Mouse (Mus musculus): Measurements from ENCODE around the gene Plcb3. TPM values are rescaled to one million over a fixed set of nuclear protein-coding genes. Genes with fewer than 3 reads are reported as not detected.
A peak's percentile ranks its signal among the peaks of the same experiment; 100 is the strongest.

The Plcb3 gene
- total and polyA plus RNA-seq, 2 experiments from 2014 or later: 10.0 to 12.8 TPM

- DNase-seq: peak; percentile 18
- Histone ChIP-seq H3K9ac (0 out of 2 replicates have a peak overlapping the region, but pooled peaks have one; percentile 28), H3K9me3 (ENCODE audit: low read length) (no peaks in the 10 kb centered on the region), H3K27me3 (ENCODE audit: insufficient read depth, low read length) (no peaks in the 10 kb centered on the region), H3K4me2 (ENCODE audit: low read depth) (peak overlapping the region; percentile 77; the same call in 1 of the 2 replicates), H3K4me3 (ENCODE audit: low read depth, low read length) (no peak overlapping the region), H3K27ac (ENCODE audit: low read depth, low read length) (peak overlapping the region; percentile 21; the same call in 1 of the 2 replicates), H3K4me1 (ENCODE audit: insufficient read depth) (peaks cover 9% of the 10 kb centered on the region), H3K36me3 (ENCODE audit: insufficient read depth) (peaks cover 16% of the 10 kb centered on the region)
- ATAC-seq: no peak
- WGBS: 69% methylated on average over 13 of the region's 13 CpGs
- no peak for TF ChIP-seq CTCF (IDR thresholded peaks at IDR 0.05; ENCODE audit: low read depth)
Observed at GRCm38 (mm10) chr19:6977759-6978638, 1.7 kb upstream of the Plcb3 start.

GRCm38 (mm10) chr19:6974211-6975205, 1.8 kb downstream of the Plcb3 start, which contains the start of gene Ppp1r14b:
Ppp1r14b (plus strand) TSS chr19:6974968.
- Histone ChIP-seq H3K4me1 (ENCODE audit: insufficient read depth) (peaks cover 12% of the 10 kb centered on the region), H3K4me3 (ENCODE audit: low read depth, low read length) (peak within 1 kb of the TSS; percentile 82)
- WGBS: under 1% methylated on average over 70 of the region's 84 CpGs

GRCm38 (mm10) chr19:6973581-6974190, 2.6 kb downstream of the Plcb3 start:
- peak overlapping the region; percentile 85 for H3K27ac ChIP-seq (ENCODE audit: low read depth, low read length)
- peak overlapping the region; percentile 75 for H3K4me2 ChIP-seq (ENCODE audit: low read depth)
- ATAC-seq: no peak
- no peak for DNase-seq
- H3K36me3 ChIP-seq (ENCODE audit: insufficient read depth): peaks cover 9% of the 10 kb centered on the region
- peak overlapping the region; percentile 82 for H3K4me3 ChIP-seq (ENCODE audit: low read depth, low read length)
- H3K9ac ChIP-seq: peak overlapping the region; percentile 80
- no peaks in the 10 kb centered on the region for H3K9me3 ChIP-seq (ENCODE audit: low read length)
- WGBS: 31% methylated on average over 12 of the region's 12 CpGs
- TF ChIP-seq CTCF (IDR thresholded peaks at IDR 0.05; ENCODE audit: low read depth): no peak
- H3K4me1 ChIP-seq (ENCODE audit: insufficient read depth): peaks cover 8% of the 10 kb centered on the region
- no peaks in the 10 kb centered on the region for H3K27me3 ChIP-seq (ENCODE audit: insufficient read depth, low read length)

More at GRCm38 (mm10) chr19:6974211-6975205, 1.8 kb downstream of the Plcb3 start, which contains the start of gene Ppp1r14b:
- Histone ChIP-seq H3K27me3 (ENCODE audit: insufficient read depth, low read length) (no peaks in the 10 kb centered on the region), H3K9ac (peak within 1 kb of the TSS; percentile 80), H3K4me2 (ENCODE audit: low read depth) (peak within 1 kb of the TSS; percentile 75), H3K27ac (ENCODE audit: low read depth, low read length) (peak within 1 kb of the TSS; percentile 85), H3K36me3 (ENCODE audit: insufficient read depth) (peaks cover 9% of the 10 kb centered on the region), H3K9me3 (ENCODE audit: low read length) (no peaks in the 10 kb centered on the region)
- DNase-seq (peak; percentile 86), ATAC-seq (peak; percentile 72)
- TF ChIP-seq CTCF (IDR thresholded peaks at IDR 0.05; ENCODE audit: low read depth): 0 out of 2 replicates have a peak, but pooled peaks have one; percentile 3

GRCm38 (mm10) chr19:6972247-6972917, 3.9 kb downstream of the Plcb3 start:
- DNase-seq: no peak
- Histone ChIP-seq H3K4me2 (ENCODE audit: low read depth) (no peak overlapping the region), H3K9me3 (ENCODE audit: low read length) (no peaks in the 10 kb centered on the region), H3K27me3 (ENCODE audit: insufficient read depth, low read length) (no peaks in the 10 kb centered on the region), H3K4me3 (ENCODE audit: low read depth, low read length) (no peak overlapping the region), H3K27ac (ENCODE audit: low read depth, low read length) (no peak overlapping the region), H3K9ac (no peak overlapping the region), H3K4me1 (ENCODE audit: insufficient read depth) (peaks cover 8% of the 10 kb centered on the region; the same call in 1 of the 2 replicates), H3K36me3 (ENCODE audit: insufficient read depth) (no peaks in the 10 kb centered on the region; the same call in 1 of the 2 replicates)
- no peak for TF ChIP-seq CTCF (IDR thresholded peaks at IDR 0.05; ENCODE audit: low read depth)
- WGBS: 75% methylated on average over 13 of the region's 13 CpGs
- no peak for ATAC-seq

GRCm38 (mm10) chr19:6971644-6972043, 4.6 kb downstream of the Plcb3 start:
- H3K4me1 ChIP-seq (ENCODE audit: insufficient read depth): peaks cover 6% of the 10 kb centered on the region; the same call in 1 of the 2 replicates
- no peak overlapping the region for H3K4me2 ChIP-seq (ENCODE audit: low read depth)
- no peak overlapping the region for H3K4me3 ChIP-seq (ENCODE audit: low read depth, low read length)
- no peaks in the 10 kb centered on the region for H3K27me3 ChIP-seq (ENCODE audit: insufficient read depth, low read length)
- H3K9ac ChIP-seq: no peak overlapping the region
- ATAC-seq (no peak), DNase-seq (no peak)
- H3K27ac ChIP-seq (ENCODE audit: low read depth, low read length): no peak overlapping the region
- TF ChIP-seq CTCF (IDR thresholded peaks at IDR 0.05; ENCODE audit: low read depth): no peak
- no peaks in the 10 kb centered on the region for H3K36me3 ChIP-seq (ENCODE audit: insufficient read depth)
- no peaks in the 10 kb centered on the region for H3K9me3 ChIP-seq (ENCODE audit: low read length)
- WGBS: 58% methylated on average over 6 of the region's 6 CpGs

Data from forebrain, postnatal 0 days (tissue).